Mouse (Mus musculus): ENCODE data around the gene Cacnb2. TPM values are rescaled to one million over a fixed set of nuclear protein-coding genes. Genes with fewer than 3 reads are reported as not detected.

The Cacnb2 gene
- total RNA-seq, 2 experiments from 2014 or later, result 39.4 to 41.3 TPM

Other genes with a start within 250 kb of the Cacnb2 start
- 10 to 100 TPM; 34.3 to 38.7 TPM for gene Slc39a12, start 214.8 kb upstream of the Cacnb2 start, total RNA-seq (2021)